Mouse (Mus musculus) midbrain, embryonic 12.5 days (tissue): ENCODE measurements around the gene Prr5. TPM values are rescaled to one million over a fixed set of nuclear protein-coding genes. Genes with fewer than 3 reads are reported as not detected.

Source experiments
- ATAC-seq: fragments of 200-750 bp; cut with Nextera tagmentation; 2 replicates; pipeline ENCODE4 v1.8.0; 2017; ENCODE audit warnings: low read depth, moderate TSS enrichment, moderate library complexity; ENCODE audit not compliant: low FRiP score
- H3K27ac ChIP-seq: fragments of 300-500 bp; sonication (generic); replicated peaks from 2 replicates; pipeline ENCODE4 v1.5.1; 2016; ENCODE audit warnings: mild to moderate bottlenecking
- H3K27me3 ChIP-seq: fragments of 300-500 bp; sonication (generic); 2 replicates; pipeline ENCODE4 v1.6.1; 2016; ENCODE audit warnings: mild to moderate bottlenecking
- H3K36me3 ChIP-seq: fragments of 300-500 bp; sonication (generic); 2 replicates; pipeline ENCODE4 v1.6.1; 2016
- H3K4me1 ChIP-seq: fragments of 300-500 bp; sonication (generic); 2 replicates; pipeline ENCODE4 v1.6.1; 2016
- H3K4me2 ChIP-seq: fragments of 300-500 bp; sonication (generic); replicated peaks from 2 replicates; pipeline ENCODE4 v1.6.1; 2016; ENCODE audit warnings: mild to moderate bottlenecking, moderate library complexity
- H3K4me3 ChIP-seq: fragments of 300-500 bp; sonication (generic); 2 replicates; pipeline ENCODE4 v1.5.1; 2016; ENCODE audit warnings: mild to moderate bottlenecking
- H3K9ac ChIP-seq: fragments of 300-500 bp; sonication (generic); replicated peaks from 2 replicates; pipeline ENCODE4 v1.6.1; 2016; ENCODE audit warnings: mild to moderate bottlenecking, moderate library complexity
- H3K9me3 ChIP-seq: fragments of 300-500 bp; sonication (generic); 2 replicates; pipeline ENCODE4 v1.6.1; 2016; ENCODE audit warnings: mild to moderate bottlenecking
- WGBS: fragments of 180-500 bp; shearing (Covaris S2); methylation state at CpG from one replicate; pipeline ENCODE4 v1.1.7; 2016; 5-methylcytosine and 5-hydroxymethylcytosine counted together
- polyA plus RNA-seq: library from polyadenylated mRNA; unstranded; fragments of >200 nt; fragmentation: Nextera tagmentation; extraction: Ambion mirVana; gene quantifications from 2 replicates; pipeline ENCODE4 v1.2.1, GENCODE M21; 2016

The Prr5 gene
- polyA plus RNA-seq = 11.1 and 13.9 TPM in 2 replicates

DNA sequence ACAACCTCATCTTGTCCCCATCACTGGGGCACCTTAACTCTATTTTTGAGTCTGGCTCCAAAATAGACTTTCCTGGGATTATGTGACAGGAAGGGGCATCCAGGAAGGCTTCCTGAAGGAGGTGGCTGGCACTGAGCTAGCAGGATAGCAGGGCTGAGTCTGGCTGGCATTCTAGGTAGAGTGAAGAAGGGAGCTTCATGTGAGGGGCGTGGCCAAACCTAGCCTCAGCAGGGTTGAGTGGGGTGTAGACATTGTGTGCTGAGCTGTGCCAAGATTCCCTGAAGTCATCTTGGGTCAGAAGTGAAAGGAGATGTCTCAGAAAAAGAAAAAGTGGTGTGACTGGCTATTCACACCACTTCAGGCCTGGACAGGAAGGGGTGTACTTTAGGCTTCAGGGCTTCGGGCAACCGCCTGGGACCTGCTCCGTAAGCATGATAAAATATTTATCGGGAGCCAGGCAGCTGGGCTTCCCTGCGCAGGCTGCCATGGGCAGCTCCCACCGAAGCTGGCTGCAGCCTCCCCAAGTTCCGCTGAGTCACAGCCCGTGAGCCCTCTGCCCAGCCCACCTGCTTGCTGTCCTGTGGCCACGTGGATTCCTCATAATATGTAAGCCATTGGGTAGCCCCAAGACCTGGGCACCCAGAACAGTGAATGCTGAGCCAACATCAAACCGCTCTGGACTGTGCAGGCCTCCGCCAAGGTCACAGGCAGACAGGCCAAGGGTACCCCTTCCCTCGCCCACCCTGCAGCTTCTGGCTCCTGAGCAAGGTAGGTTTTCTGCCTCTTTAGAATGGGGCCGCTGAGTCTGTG lies at the start of gene Prr5:
Gene Prr5 (plus strand): TSS at position 683 of the 810 bp plus-strand sequence.
- H3K27ac ChIP-seq = no peak within 1 kb of the TSS
- H3K4me3 ChIP-seq = no peak within 1 kb of the TSS
- WGBS = 80% methylated on average over 14 of the region's 14 CpGs

DNA sequence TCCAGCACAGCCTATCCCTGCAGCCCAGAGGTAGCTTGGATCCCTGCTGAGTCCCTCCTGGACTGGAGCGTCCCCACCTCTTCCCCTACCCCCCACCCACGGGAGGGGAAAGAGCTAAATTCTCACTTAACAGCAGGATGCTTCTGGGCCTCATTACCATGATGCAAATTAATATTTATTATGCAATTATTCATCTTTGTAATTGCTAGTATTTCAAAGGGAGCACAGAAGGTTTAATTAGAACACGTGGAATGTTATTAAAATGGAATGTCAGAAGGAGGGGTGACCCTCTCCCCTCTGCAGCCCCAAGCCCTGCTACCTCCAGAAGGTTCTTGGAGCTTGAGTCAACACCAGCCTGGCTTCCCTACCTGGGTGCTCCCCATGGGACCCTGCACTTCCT lies 49.4 kb upstream of the Prr5 start:
- WGBS = 58% methylated on average over 3 of the region's 3 CpGs
- Histone ChIP-seq H3K4me3 (no peak overlapping the region), H3K9me3 (no peaks in the 10 kb centered on the region; the same call in 1 of the 2 replicates), H3K9ac (no peak overlapping the region), H3K36me3 (no peaks in the 10 kb centered on the region), H3K27me3 (peaks cover 31% of the 10 kb centered on the region), H3K4me1 (peaks cover 35% of the 10 kb centered on the region), H3K4me2 (no peak overlapping the region), H3K27ac (no peak overlapping the region)
- no peak for ATAC-seq

More for the DNA sequence above, at the start of gene Prr5:
- Histone ChIP-seq H3K9ac (no peak within 1 kb of the TSS), H3K4me1 (peaks cover 10% of the 10 kb centered on the region), H3K9me3 (no peaks in the 10 kb centered on the region), H3K27me3 (peaks cover 37% of the 10 kb centered on the region), H3K4me2 (no peak within 1 kb of the TSS), H3K36me3 (no peaks in the 10 kb centered on the region)
- 0 out of 2 replicates have a peak, but pooled peaks have one; percentile 19 for ATAC-seq

DNA sequence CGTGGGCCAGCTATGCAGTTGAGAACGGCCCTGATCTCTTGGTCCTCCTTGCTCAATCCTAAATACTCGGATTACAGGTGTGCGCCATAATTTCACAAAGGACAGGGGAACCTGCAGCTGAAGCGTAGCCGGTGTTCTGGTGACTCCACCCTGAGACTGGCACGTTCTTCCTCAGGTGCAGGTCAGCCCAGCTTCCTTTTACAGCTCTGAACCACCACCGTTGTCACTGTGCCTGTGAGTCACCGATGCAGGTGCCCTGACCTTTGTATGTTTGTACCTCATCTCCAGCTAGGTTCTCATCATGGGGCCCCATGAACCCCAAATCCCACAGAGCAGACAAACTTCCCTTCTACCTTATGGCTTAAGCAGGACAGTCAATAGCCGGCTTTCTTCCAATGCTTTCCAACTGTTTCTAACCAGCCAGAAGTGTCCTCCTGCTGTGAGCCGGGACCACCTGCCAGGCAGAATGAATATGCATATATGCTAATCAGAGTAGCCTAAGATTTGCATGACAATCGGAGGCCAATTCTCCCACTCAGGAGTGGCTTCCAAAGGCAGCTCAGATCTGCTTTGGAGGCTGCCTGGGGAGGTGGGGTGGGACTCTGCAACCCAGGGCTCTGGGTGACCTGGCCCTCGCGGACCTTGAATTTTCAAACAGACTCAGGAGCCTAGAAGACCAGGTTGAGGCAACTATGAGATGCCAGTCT lies 47.5 kb upstream of the Prr5 start:
- H3K36me3 ChIP-seq = no peaks in the 10 kb centered on the region
- H3K4me1 ChIP-seq = peaks cover 46% of the 10 kb centered on the region
- H3K27ac ChIP-seq = peak overlapping the region; percentile 39
- no peak overlapping the region for H3K4me3 ChIP-seq
- H3K4me2 ChIP-seq = peak overlapping the region; percentile 32
- no peaks in the 10 kb centered on the region; the same call in 1 of the 2 replicates for H3K9me3 ChIP-seq
- peak; percentile 65 for ATAC-seq
- peaks cover 18% of the 10 kb centered on the region; the same call in 1 of the 2 replicates for H3K27me3 ChIP-seq
- no peak overlapping the region for H3K9ac ChIP-seq
- WGBS = 28% methylated on average over 14 of the region's 14 CpGs

DNA sequence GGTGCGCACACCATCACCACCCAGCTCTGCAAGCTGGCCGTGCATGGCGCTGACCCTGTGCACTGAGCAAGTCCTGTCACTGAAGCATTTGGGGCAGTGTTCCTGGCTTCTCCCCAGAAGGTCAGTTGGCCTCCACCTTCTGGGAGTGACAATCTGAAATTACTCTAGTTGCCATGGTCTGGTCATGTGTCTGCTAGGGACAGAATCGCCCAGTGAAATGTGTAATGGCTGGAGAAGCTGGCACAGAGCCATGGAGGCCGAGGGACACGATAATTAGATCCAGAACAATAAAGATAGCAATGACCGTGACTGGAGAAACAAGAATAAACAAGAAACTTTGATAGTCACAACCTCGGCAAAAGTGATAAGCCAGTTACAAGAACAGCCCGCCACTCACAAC lies 44.5 kb upstream of the Prr5 start:
- H3K9ac ChIP-seq = no peak overlapping the region
- no peak for ATAC-seq
- no peak overlapping the region for H3K4me3 ChIP-seq
- H3K27me3 ChIP-seq = peaks cover 39% of the 10 kb centered on the region
- no peaks in the 10 kb centered on the region for H3K36me3 ChIP-seq
- WGBS = 77% methylated on average over 9 of the region's 9 CpGs
- no peaks in the 10 kb centered on the region for H3K9me3 ChIP-seq
- H3K4me1 ChIP-seq = peaks cover 46% of the 10 kb centered on the region
- H3K27ac ChIP-seq = no peak overlapping the region
- no peak overlapping the region for H3K4me2 ChIP-seq

DNA sequence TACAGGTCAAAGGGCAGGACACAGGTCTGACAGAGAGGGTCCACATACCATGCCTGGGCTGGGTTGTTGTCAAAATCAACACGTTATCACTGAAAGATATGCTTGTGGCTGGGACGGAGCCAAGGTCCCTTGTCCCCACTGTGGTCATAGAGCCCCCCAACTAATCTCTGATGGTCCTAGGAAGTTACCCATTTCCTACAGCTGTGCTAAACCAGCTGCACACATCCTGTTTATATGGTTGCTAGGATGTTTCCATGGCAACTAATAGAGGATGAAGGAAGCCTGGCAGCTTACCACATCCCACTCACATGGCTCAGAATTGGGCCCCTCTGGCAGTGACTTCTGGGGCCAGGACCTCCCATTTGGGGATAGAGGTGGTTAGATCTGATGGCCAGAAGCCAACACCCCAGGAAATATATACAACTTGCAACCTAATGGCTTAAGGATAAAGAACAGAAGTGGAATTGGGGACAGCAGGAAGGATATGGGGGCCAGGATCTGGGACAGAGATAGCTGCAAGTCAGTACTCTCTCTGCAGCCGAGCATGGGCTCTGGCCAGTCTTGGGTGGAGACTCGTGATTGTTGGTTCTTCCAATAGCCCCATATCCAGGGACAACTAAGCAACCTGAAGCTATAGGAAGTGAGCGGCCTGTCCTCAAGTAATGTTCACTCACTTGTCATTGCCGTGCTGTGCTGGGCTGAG lies 43.6 kb upstream of the Prr5 start:
- Histone ChIP-seq H3K9ac (no peak overlapping the region), H3K4me3 (no peak overlapping the region), H3K27me3 (peaks cover 39% of the 10 kb centered on the region), H3K36me3 (no peaks in the 10 kb centered on the region), H3K4me1 (peaks cover 46% of the 10 kb centered on the region), H3K27ac (no peak overlapping the region), H3K4me2 (no peak overlapping the region), H3K9me3 (no peaks in the 10 kb centered on the region)
- 67% methylated on average over 6 of the region's 6 CpGs for WGBS
- ATAC-seq = peak; percentile 17; the same call in 1 of the 2 replicates

DNA sequence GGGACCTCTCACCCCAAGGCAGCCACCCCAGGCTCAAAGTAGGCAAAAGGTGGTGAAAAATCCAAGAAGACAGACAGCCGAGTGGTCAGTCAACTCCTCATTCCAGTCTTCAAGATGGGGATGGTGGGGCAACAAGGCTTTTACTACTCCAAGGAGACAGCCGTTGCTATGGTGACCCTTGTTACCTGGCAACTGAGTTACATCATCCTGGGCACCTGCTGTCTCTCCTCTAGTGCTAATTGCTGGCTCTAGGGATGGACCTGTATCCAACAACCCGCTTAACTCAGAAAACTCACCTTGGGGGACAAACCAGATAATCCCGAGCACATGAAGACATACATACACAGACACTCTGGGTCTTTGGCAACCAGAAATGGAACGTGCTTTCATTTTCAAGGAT lies 42.1 kb upstream of the Prr5 start:
- no peak for ATAC-seq
- no peaks in the 10 kb centered on the region for H3K36me3 ChIP-seq
- 62% methylated on average over 5 of the region's 5 CpGs for WGBS
- H3K4me2 ChIP-seq = no peak overlapping the region
- H3K4me1 ChIP-seq = peaks cover 31% of the 10 kb centered on the region
- peaks cover 45% of the 10 kb centered on the region for H3K27me3 ChIP-seq
- no peak overlapping the region for H3K9ac ChIP-seq
- no peak overlapping the region for H3K4me3 ChIP-seq
- H3K9me3 ChIP-seq = no peaks in the 10 kb centered on the region
- H3K27ac ChIP-seq = no peak overlapping the region

DNA sequence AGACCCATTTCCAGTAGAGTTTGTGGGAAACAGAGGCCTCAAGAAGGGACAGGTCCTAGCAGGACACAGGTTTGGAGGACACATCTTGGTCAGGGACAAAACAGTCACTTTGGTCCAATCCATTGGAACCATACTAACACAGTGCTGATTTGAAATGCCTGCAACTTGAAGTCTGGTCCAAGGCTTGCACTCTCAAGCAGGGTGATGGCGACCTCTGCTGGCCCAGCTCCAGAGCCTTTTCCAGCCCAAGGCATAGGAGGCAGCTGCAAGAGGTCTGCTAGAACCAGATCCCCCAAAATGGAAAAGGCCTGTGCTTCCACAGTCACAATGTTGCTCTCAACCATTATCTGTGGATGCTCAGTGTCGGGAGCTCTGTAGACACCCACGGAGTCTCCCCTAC lies 39.7 kb upstream of the Prr5 start:
- WGBS = 17% methylated on average over 3 of the region's 3 CpGs
- Histone ChIP-seq H3K36me3 (no peaks in the 10 kb centered on the region), H3K4me2 (no peak overlapping the region), H3K9me3 (no peaks in the 10 kb centered on the region), H3K4me3 (no peak overlapping the region), H3K9ac (no peak overlapping the region), H3K27ac (no peak overlapping the region), H3K27me3 (peaks cover 35% of the 10 kb centered on the region), H3K4me1 (peaks cover 27% of the 10 kb centered on the region)
- no peak for ATAC-seq

DNA sequence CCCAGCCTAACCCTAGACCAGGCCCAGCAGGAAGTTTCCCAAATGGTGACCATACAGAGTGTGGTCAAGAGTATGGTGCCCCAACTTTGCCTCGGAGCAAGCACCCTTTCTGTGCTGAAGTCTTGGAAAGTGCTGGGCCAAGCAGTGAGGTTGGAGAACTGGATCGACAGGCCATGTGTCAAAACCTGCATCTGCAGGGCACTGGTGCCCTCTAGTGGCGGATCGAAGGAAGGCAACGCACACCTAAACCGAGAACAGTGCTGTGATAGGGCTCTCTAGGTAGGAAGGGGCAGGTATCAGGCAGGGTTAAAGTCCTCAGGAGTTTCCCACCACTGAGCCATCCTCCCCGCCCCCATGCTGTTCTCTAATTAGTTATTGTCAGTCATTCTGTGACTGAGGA lies 37.9 kb upstream of the Prr5 start:
- no peak overlapping the region for H3K9ac ChIP-seq
- no peaks in the 10 kb centered on the region for H3K36me3 ChIP-seq
- H3K4me2 ChIP-seq = no peak overlapping the region
- peaks cover 13% of the 10 kb centered on the region for H3K4me1 ChIP-seq
- H3K27me3 ChIP-seq = peaks cover 32% of the 10 kb centered on the region
- H3K27ac ChIP-seq = no peak overlapping the region
- H3K4me3 ChIP-seq = no peak overlapping the region
- H3K9me3 ChIP-seq = no peaks in the 10 kb centered on the region
- no peak; the same call in 1 of the 2 replicates for ATAC-seq
- 2% methylated on average over 7 of the region's 7 CpGs for WGBS

DNA sequence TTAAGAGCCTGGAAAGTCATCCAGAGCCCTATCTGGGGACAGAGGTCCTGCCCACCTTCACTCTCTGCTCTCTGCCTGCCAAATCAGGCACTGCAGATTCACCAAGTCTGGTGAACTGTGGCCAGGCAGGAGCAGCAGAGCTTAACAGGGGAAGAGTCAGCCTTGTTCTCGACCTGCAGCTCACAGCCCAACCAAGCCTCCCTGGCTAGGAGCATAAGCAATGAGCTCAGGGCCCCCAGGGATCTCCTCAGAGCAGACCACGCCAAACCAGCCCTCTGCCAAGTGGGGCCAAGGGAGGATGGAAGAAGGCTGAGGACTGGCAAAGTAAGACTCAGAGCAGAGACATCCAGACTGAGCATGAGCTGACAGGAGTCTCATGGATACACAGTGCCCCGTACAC lies 35.1 kb upstream of the Prr5 start:
- Histone ChIP-seq H3K27me3 (peaks cover 11% of the 10 kb centered on the region), H3K4me1 (peaks cover 3% of the 10 kb centered on the region; the same call in 1 of the 2 replicates), H3K9me3 (no peaks in the 10 kb centered on the region), H3K4me3 (no peak overlapping the region), H3K4me2 (no peak overlapping the region), H3K27ac (no peak overlapping the region), H3K36me3 (no peaks in the 10 kb centered on the region), H3K9ac (no peak overlapping the region)
- ATAC-seq = no peak
- 63% methylated on average over 3 of the region's 3 CpGs for WGBS

DNA sequence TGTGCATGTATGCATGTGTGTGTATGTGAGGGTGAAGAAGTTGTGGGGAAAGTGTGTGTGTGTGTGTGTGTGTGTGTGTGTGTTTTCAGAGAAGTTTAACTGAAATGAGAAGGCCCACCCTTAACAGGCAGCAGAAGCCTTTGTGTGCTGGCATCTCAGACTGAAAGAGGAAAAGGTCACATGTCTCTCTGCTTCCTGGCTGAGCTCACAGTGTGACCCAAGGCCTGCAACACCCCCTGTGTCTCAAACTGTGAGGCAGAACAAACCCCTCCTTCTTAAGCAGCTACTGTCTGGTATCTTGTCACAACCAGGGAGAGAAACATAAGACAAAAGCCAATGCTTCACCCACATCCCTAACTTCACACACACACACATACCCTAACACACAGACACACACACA lies 31.0 kb upstream of the Prr5 start:
- H3K4me2 ChIP-seq = no peak overlapping the region
- H3K4me1 ChIP-seq = peaks cover 3% of the 10 kb centered on the region; the same call in 1 of the 2 replicates
- H3K27me3 ChIP-seq = no peaks in the 10 kb centered on the region
- no peak for ATAC-seq
- H3K36me3 ChIP-seq = no peaks in the 10 kb centered on the region
- no peaks in the 10 kb centered on the region for H3K9me3 ChIP-seq
- no peak overlapping the region for H3K9ac ChIP-seq
- H3K27ac ChIP-seq = no peak overlapping the region
- no peak overlapping the region for H3K4me3 ChIP-seq

DNA sequence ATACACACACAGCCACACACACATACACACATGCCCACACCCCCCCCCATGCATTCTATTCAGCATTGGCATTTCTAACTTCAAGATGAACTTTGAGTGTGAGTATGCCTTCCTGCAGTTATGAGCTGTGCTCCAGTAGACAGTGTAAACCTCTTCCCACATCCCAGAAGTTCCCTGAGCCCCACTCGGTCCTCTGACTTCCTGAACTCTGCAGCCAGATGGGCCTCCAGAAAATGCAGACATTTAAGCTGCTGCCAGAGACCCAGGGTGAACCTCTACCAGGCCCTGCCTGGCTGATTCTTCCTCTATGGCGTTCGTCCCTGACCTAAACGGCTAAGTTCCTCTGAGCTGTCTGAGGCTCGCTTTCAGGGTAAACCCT lies 30.4 kb upstream of the Prr5 start:
- Histone ChIP-seq H3K4me1 (peaks cover 3% of the 10 kb centered on the region; the same call in 1 of the 2 replicates), H3K4me2 (no peak overlapping the region), H3K9ac (no peak overlapping the region), H3K9me3 (no peaks in the 10 kb centered on the region), H3K27me3 (no peaks in the 10 kb centered on the region), H3K36me3 (no peaks in the 10 kb centered on the region), H3K4me3 (no peak overlapping the region), H3K27ac (no peak overlapping the region)
- 67% methylated on average over 5 of the region's 5 CpGs for WGBS
- no peak for ATAC-seq
